Mouse (Mus musculus): ENCODE data around the gene Gtf2f2.

GRCm38 (mm10) chr14:75873612-75874011, 137.1 kb downstream of the Gtf2f2 start:
- TF ChIP-seq POLR2A (IDR thresholded peaks at IDR 0.05; ENCODE audit: control insufficient read depth in 1 of 2, insufficient read depth in 1 of 2, low read depth in 1 of 2, low read length in 2 of 2, poor library complexity in 1 of 2), result no peak
- TF ChIP-seq MAX (IDR thresholded peaks at IDR 0.05; ENCODE audit: low read length), result no peak
- TF ChIP-seq MAFK (IDR thresholded peaks at IDR 0.05; ENCODE audit: borderline replicate concordance, low read depth, low read length), result no peak
- no peak for TF ChIP-seq UBTF (IDR thresholded peaks at IDR 0.05; ENCODE audit: borderline replicate concordance, insufficient read depth, low read depth, low read length)
- no peak for TF ChIP-seq CTCF (IDR thresholded peaks at IDR 0.05 in 2 of 3, conservative IDR thresholded peaks at IDR 0.05 in 1 of 3; ENCODE audit: control insufficient read depth in 1 of 3, insufficient read depth in 1 of 3, low read depth in 2 of 3, low read length in 3 of 3, poor library complexity in 1 of 3, severe bottlenecking in 1 of 3)
- TF ChIP-seq NELFE (IDR thresholded peaks at IDR 0.05; ENCODE audit: low read depth, low read length), result no peak
- TF ChIP-seq ZC3H11A (IDR thresholded peaks at IDR 0.05; ENCODE audit: low read depth, low read length), result no peak
- no peak for TF ChIP-seq HCFC1 (IDR thresholded peaks at IDR 0.05; ENCODE audit: low read depth, low read length)
- TF ChIP-seq POLR2AphosphoS2 (IDR thresholded peaks at IDR 0.05; ENCODE audit: low read length), result no peak
- no peak for TF ChIP-seq USF2 (IDR thresholded peaks at IDR 0.05; ENCODE audit: borderline replicate concordance in 1 of 2, insufficient read depth in 1 of 2, low read depth in 1 of 2, low read length in 2 of 2)
- no peak for TF ChIP-seq ZKSCAN1 (IDR thresholded peaks at IDR 0.05; ENCODE audit: low read depth, low read length)
- TF ChIP-seq E2F4 (IDR thresholded peaks at IDR 0.05; ENCODE audit: borderline replicate concordance, low read depth, low read length), result no peak
- no peak for TF ChIP-seq TAL1 (IDR thresholded peaks at IDR 0.05; ENCODE audit: low read length)

All from MEL (cell line).